Mouse (Mus musculus) large intestine, adult 2 months (tissue): Measurements from ENCODE around the gene Zdhhc7. TPM values are rescaled to one million over a fixed set of nuclear protein-coding genes. Genes with fewer than 3 reads are reported as not detected.
A peak's percentile ranks its signal among the peaks of the same experiment; 100 is the strongest.

Experiments used
- DNase-seq: peaks from one replicate; pipeline ENCODE4 v3.0.0-alpha.2; 2012; ENCODE audit warnings: low read depth, low spot score
- WGBS: fragments of 180-500 bp; shearing (Covaris S2); methylation state at CpG from one replicate; pipeline ENCODE4 v1.1.7; 2018; 5-methylcytosine and 5-hydroxymethylcytosine counted together
- polyA plus RNA-seq: library from polyadenylated mRNA; depleted of rRNA; stranded (reverse); fragments of >200 nt; gene quantifications from 2 replicates; pipeline ENCODE4 v1.2.3, GENCODE M21; 2012

The Zdhhc7 gene
- polyA plus RNA-seq, 1 experiment: 120 TPM

DNA sequence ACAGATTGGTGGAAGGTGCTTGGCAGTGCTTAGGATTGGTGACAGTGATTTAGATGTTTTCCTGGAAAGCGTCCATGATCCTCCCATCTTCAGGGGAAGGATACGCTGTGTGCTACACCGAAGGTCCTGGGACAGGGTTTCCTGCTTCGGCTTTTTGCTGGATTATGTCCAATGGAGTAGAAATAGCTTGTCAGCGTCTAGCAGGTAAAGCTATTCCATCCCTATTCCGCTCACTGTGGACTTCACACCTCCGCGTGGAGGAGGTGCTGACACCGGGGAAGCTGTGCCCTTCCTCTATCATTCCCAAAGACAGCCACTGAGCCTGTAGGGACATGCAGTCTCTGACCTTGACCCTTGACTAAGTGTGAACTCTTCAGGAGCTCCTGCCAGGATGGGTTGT is 16.9 kb upstream of the Zdhhc7 start:
- WGBS: 79% methylated on average over 9 of the region's 9 CpGs
- no peak for DNase-seq

DNA sequence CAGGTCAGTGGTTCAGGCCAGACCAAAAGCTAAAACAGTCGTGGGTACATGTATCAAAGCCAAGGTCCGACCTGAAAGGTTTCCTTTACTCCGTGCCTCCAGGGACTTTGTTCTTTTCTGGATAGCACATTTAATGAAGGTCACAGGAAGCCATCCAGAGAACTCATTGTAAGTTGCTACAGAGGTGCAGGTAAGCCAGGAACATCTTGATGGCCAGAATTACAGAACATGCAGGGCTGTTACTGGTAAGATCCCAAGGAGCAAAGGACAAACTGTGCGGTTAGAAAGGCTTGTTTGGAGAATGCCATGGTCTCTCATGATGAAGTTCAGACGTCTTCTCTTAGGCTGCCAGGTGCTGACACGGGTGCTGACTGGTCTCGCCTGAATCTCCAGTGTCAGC is 15.3 kb upstream of the Zdhhc7 start:
- WGBS: 38% methylated on average over 7 of the region's 7 CpGs
- DNase-seq: no peak

DNA sequence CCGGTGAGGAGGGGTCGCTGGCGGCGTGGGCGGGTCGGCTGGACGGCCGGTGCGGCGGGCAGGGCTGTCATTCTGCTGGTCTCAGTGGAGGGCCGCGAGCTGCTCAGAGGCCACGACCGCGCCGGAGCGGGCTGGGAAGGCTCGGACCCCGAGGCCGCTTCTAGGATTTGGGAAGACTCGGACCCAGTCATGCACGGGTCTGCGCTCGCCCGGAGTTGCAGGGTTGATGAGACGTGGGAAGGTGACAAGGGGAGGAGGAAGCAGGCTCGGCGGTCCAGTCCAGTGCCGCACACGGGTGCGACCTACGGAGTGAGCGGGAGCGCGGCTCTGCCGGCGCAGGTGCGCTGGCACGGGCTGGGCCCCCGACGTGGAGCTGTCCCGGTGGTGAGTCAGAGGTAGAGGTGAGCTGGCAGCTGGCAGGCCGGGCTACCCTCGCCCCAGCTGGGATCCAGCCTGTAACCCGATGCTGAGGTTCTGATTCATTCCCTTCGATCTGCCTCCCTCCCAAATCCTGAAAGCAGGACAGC is 13.1 kb upstream of the Zdhhc7 start:
- DNase-seq: no peak
- 1% methylated on average over 46 of the region's 46 CpGs for WGBS

DNA sequence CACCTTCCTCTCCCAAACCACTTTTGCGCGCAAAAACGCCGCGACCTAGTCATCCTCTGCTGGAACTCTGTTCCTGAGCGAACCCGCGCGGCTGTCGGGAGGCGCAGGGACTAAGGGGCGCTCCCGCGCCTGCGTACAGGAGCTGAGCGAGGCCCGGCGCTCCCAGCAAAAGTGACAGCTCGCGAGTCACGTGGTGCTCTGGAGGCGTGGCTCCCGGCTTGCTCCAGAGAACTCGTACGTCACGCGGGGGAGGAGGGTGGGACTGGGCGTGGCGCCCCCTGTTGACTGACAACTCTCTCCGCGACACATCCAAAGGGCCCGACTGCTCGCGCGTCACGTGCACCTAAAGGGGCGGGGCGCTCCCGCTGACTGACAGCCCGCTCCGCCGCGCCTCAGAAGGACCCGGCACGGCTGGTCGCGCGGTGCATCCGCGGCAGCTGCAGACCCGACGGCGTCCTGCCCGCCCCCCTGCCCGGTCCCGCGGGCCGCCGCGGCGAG is 12.5 kb upstream of the Zdhhc7 start, which contains the start of gene 6430548M08Rik:
6430548M08Rik (plus strand) TSS at position 395 of the 498 bp plus-strand sequence.
- under 1% methylated on average over 61 of the region's 61 CpGs for WGBS
- DNase-seq: peak; percentile 96

DNA sequence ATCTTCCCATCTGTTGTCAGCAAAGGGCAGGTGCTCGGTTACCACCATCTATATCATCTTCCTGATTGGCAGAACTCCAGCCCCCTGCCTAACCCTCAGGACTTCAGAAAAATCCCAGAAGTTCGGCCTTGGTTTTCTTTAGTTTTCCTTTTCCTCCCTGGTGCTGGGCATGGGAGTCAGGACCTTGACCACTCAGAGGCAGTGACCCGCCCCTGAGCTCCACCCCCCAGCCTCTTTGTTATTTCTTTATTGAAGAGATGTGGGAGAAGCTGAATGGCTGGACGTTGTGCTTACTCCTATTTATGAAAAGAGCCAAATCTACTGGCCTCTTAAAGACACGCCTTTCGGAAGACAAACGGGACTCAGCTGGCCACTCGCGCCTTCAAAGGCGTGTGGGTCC is 12.0 kb upstream of the Zdhhc7 start:
- 2% methylated on average over 10 of the region's 10 CpGs for WGBS
- DNase-seq: peak; percentile 60

DNA sequence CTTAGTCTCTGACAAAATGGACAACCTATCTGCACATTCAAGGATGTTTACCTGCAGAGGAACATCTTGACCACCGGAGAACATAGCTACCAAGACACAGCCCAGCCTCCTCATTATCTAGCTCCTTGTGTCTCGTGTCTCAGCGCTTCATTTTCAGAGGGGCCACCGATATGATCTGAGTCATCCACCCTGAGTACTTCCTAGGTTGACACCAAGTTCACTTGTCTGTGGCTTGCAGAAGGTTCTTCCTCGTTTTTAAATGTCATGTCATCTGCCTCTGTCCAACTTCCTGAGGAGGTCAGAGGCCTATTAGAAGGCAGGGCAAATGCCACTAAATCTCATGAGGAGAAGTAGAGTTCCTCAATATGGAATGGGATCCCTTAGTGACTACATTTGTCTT is 11.3 kb upstream of the Zdhhc7 start:
- 60% methylated on average over 5 of the region's 5 CpGs for WGBS
- DNase-seq: no peak

DNA sequence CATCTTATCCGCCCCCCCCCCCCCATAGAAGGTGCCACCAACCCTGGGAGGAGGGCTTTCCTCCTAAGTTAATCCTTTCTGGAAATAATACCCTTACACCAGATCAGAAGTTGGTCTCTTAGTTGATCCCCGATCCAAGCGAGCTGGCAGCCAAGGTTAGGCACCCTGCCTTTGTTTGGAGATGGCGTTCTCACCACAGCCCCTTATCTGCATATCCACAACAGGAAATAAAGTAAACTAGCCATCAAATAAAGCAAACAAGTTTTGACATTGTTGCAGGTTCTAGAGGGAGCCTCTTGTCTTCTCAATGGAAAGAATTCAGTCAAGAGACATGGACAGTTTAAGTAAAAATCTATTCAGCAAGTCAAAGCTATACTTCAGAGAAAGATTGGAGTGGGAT is 10.1 kb upstream of the Zdhhc7 start:
- no peak for DNase-seq
- 83% methylated on average over 4 of the region's 4 CpGs for whole genome bisulfite sequencing

DNA sequence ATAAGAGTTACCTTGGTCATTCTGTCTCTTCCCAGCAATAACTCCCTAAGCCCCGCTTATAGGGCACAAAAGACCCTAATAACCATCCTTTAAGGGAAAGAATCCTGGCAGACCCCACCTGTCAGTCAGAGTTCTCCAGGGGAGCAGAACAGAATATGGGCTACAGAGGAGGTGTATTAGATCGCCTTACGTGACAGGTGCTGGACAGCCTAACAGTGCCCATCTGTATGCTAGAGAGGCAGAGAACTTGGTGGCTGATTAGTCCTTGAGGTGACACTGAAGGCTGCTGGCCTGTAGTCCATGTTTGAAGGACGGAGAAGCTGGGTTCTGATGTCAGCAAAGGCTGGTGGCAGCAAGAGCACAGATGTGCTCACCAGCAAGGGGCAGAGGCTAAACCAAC is 9.7 kb upstream of the Zdhhc7 start:
- DNase-seq: no peak
- WGBS: 94% methylated on average over 4 of the region's 4 CpGs

DNA sequence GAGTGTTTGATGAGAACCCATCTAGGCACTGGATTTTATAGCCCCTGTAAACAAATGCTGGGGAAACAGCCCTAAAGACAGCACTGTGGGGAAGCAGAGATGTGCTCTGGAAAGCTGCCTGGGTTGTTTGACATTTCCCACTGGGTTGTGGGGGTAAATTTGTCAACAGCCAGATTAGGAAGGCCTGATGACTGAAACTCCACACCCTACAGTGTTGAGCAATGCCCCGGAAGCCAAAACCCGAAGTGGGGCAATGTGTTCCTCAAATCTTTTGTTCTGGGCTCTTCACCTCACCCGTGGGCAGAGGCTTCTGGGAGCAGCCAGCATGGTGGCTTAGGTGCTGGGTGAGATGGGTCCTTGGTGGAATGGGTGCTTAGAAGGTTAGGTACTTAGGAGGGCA is 7.9 kb upstream of the Zdhhc7 start:
- WGBS: 14% methylated on average over 3 of the region's 3 CpGs
- no peak for DNase-seq

DNA sequence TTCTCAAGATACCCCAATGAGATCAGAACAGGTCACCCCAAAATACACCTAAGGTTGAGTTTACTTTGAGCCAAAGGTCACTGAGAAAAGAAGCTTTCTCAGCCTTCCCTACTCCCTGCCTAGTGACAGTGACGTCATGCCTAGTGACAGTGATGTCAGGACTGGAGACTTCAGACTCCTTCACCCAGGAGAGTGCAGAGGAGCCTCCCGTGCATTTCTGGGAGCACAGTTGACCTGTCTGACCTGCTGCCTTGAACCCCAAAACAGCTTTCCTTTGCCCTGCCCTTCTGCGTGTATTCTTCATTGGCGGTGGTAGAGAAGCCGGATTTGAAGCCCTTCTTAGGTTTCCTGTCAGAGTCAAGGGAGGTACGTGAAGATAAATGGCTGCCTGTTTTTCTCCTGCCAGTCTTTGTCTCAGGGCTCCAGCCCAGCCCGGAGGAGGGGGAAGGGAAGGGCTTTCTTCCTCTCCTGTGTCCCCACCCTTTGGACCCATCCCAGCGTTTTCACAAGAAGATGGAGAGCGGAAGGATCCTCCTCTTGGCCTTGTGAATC is 3.5 kb upstream of the Zdhhc7 start:
- DNase-seq: no peak
- 44% methylated on average over 9 of the region's 9 CpGs for whole genome bisulfite sequencing

DNA sequence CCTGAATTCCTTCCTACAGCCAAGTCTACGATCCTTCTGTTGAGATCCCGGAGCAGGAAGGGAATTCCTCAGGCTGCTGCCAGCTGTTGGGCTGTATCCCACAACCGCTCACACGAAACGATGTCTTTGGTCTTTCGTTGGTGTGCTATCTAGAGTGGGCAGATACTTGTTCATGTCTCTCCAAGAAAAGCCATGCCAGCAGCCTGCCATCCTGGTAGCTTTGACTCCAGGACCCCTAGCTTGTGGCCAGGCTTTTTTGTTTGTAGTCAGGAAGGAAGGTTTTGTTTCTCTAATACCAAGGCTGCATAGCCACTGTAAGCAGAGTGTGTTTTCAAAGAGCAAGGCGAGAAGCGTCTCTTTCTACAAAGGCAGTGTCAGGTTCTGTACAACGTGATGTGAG is 2.6 kb upstream of the Zdhhc7 start:
- DNase-seq: no peak
- WGBS: 77% methylated on average over 9 of the region's 9 CpGs

DNA sequence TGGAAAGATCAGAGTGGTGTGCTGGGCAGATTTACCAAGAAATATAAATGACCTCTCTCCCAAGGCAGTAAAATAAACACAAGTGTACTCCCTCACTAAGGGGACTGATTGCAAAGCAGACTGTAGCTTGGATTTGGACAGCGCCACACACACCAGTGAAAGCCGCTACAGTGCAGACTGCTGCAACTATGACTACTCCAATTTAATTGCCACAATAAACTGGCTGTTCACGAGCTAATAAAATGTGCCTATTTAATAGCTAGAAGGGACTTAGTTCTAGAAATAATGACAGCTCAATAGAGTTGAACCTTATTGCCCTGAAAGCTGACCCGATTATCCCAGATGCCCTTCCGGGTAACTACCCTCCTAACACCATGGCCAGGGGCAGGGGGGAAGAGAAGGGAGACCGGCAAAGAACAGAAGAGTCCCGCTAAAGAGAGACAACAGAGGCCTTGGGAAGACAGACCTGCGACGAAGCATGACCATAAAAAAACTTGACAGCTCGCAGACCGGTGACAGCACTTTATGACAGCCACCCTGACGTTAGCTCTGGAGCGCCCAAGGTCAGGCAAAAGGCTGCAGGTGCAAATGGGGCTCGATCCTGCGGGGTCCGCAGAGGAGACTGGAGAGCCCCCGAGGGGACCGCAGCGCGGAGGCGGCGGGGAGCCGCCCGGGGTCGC is 754 bp downstream of the Zdhhc7 start:
- 2% methylated on average over 25 of the region's 25 CpGs for WGBS
- no peak for DNase-seq

DNA sequence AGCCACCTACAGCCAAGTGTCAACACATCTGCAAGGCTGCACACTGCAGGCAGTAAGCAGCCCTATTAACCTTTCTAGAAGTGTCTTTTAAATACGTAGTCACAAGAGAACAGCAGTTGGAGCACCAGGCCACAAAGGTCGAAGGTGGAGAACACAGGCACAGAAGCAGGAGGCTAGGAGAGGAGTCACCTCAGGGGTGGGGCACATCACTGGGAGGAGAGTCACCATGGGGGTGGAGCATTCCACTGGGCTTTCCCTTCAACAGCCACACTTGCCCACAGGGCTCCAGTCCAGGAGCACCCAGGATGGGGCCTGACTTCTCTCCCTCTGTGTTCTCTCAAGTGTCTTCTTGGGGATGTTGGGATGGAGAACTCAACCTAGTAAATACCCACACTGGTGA is 4.8 kb downstream of the Zdhhc7 start:
- DNase-seq: peak; percentile 76
- WGBS: 26% methylated on average over 2 of the region's 2 CpGs

DNA sequence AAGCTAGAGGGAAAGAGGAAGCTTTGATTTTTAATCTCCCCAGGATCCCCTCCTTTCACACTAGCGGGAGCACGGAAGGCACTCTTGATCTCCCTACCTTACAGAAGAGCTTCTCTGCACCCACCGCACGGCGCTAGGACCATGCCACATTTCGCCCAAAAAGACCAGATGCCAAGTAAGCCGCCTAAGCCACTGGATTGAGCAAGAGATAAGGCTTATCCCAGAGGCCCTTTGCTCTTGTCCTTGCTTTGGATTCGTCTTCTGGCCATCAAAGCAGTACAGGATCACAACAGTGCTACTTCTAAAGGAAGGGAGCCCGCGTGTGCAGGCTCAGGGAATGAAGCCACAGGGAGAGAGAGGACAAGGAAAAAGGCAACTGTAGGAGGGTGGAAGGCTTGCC is 6.5 kb downstream of the Zdhhc7 start:
- no peak for DNase-seq
- 25% methylated on average over 10 of the region's 10 CpGs for WGBS

DNA sequence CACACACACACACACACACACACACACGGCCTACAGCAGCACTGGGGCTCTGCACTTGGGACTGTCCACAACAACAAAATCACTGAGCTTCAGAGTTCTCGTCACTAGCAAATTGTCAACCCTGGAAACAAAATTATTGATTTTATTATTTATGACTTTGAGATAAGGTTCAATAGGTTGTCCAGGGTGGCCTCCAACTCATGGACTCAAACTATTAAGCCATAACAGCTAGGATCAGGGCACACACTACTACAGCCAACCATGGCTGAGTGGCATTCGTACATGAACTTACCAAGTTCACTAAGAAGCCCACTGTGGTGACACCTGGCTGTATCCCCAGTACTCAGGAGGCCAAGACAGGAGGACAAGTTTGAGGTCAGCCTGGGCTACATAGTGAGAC is 8.2 kb downstream of the Zdhhc7 start:
- 97% methylated on average over 3 of the region's 3 CpGs for WGBS
- DNase-seq: no peak

DNA sequence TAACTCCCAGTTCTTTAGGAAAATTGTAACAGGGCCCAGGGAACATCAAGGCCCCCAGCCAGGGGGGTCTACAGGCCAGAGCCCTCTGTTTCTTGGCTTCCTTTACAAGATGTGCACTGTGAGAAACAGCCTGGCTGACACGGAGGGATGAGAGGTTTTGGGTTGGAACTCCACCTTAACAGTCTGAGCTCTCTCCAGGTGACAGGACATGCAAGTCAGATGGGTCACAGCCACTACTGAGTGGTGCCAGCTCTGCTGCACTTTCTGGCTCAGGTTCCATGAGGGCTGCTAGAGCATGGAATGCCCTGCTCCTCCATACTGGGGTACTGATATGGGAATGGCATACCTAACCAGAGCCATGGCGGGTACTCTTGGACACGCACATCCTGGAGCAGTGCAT is 10.2 kb downstream of the Zdhhc7 start:
- DNase-seq: no peak
- 96% methylated on average over 3 of the region's 3 CpGs for WGBS

DNA sequence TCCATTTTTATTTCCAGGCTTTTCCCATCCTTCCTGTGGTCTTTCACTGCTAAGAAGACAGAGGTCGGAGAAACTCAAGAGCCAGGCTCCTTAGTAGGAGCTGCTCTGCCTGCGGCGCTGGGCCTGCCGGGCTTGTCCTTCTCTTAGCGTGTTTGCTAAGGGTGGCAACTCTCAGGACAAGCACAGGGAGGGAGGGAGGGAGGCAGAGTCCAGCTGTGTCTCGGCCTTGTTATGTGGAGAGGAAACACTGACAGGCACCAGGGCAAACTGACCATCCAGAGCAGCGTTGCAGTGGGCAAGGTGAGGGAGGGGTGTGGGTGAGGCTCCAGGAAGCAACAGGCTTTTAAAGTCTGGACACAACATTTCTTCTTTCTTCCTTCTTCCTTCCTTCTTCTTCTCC is 11.8 kb downstream of the Zdhhc7 start:
- DNase-seq: peak; percentile 55
- WGBS: 37% methylated on average over 7 of the region's 7 CpGs

DNA sequence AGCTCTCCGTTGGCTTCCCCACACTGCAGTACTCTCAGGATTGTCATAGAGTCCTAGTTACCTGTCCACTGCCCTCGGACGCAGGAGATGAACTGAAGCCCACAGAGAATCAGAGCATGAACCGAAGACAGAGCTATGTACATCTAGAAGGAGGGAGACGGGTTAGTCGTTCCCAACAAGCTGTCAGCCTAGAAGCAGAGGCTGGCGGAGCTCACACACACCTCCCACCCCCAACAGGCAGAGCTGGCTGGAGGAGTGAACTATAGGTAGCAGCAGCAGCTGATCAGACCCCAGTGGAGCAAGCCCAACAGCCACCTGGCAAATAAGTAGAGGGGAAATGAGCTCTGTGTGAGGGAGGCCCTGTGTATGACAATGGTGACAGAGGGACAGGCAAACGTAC is 16.5 kb downstream of the Zdhhc7 start:
- no peak for DNase-seq
- WGBS: 90% methylated on average over 8 of the region's 8 CpGs

DNA sequence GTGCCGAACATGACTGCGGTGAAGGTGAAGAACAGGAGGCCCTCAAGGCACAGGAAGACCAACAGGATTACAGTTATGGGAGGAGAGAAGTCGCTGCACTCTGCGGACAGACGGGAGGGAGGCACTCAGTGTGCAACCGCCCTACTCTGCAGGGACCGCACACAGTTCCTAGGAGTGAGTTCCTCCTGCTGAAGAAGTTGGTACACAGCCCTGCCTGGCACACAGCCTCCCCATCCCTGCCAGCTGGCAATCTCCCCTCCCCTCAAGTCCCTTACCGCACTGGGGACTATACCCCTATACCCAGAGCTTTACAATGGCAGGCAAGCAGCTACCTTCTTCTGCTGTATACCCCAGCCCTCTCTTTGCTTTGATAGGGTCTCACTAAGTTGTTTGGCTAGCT is 18.0 kb downstream of the Zdhhc7 start:
- 93% methylated on average over 8 of the region's 8 CpGs for WGBS
- DNase-seq: no peak

DNA sequence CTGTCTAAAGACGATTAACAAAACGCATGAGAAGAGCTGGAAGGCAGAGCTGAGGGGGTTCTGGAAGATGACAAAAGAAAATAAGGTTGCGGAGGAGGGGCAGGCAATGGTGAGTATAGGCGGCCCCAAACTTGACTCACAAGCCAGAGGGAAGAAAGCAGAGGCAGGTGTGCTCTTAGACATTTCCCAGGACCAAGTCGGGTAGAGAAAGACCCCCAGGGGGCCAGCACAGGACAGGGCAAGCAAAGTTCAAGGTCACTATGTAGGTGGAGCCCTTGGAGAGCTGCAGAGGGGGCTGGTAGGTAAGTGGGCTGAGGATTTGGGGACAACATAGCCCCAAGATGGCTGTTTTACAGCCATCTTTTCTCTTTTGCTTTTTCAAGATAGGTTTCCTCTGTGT is 21.9 kb downstream of the Zdhhc7 start:
- 76% methylated on average over 5 of the region's 5 CpGs for WGBS
- no peak for DNase-seq

DNA sequence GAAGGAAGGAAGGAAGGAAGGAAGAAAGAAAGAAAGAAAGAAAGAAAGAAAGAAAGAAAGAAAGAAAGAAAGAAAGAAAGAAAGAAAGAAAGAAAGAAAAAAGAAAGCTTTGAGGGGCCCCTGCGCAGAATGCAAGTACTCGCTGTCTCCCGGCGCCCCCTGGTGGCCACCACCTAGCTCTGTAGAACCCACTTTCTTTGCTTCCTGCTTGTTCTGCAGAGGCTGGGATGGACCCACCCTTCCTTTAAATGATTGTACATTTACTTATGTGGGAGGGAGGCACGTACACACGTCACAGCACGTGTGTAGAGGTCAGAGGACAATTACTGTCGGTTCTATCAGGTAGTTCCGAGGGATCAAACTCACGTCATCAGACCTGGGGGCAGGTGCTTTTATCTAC is 23.2 kb downstream of the Zdhhc7 start:
- DNase-seq: peak; percentile 57
- WGBS: 3% methylated on average over 10 of the region's 10 CpGs
